Mouse (Mus musculus): ENCODE data around the gene Plekho1.
A peak's percentile ranks its signal among the peaks of the same experiment; 100 is the strongest.

The Plekho1 gene

GRCm38 (mm10) chr3:95950763-95951551 lies 44.8 kb downstream of the Plekho1 start:
- peak; percentile 85 to 88 for DNase-seq (ENCODE audit: low spot score in 2 of 2)

GRCm38 (mm10) chr3:95948325-95948724 lies 47.5 kb downstream of the Plekho1 start:
- DNase-seq (ENCODE audit: low spot score in 2 of 2): no peak

GRCm38 (mm10) chr3:95945731-95946240 lies 50.0 kb downstream of the Plekho1 start:
- no peak for DNase-seq (ENCODE audit: low spot score in 2 of 2)

- no peak for DNase-seq (ENCODE audit: low spot score in 2 of 2)
These were observed 51.1 kb downstream of the Plekho1 start for GRCm38 (mm10) chr3:95944742-95945141.

- DNase-seq (ENCODE audit: low spot score in 2 of 2): no peak
These were observed 52.6 kb downstream of the Plekho1 start for GRCm38 (mm10) chr3:95943226-95943625.

DNA sequence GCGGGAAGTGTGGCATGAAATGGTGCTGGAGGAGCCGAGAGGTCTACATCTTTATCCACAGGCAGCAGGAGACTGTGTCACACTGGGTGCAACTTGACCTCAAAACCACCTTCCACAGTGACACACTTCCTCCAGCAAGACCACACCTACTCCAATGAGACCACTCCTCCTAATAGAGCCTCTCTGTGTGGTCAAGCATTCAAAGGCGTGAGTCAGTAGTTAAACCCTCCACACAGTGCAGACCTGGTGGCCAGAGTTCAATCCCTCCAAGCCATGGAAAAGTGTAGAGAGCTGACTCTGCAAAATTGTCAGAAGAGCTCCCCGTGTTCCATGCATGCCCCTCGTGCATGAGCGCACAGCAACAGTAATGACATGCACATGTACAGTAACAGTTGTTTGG lies 53.1 kb downstream of the Plekho1 start:
- DNase-seq (ENCODE audit: low spot score in 2 of 2): no peak

- no peak for DNase-seq (ENCODE audit: low spot score in 2 of 2)
These were observed 57.0 kb downstream of the Plekho1 start for GRCm38 (mm10) chr3:95938835-95939234.
